Mouse (Mus musculus): ENCODE results near the gene Dctn2. TPM values are rescaled to one million over a fixed set of nuclear protein-coding genes. Genes with fewer than 3 reads are reported as not detected.

The Dctn2 gene
- polyA plus RNA-seq, 1 experiment, result 170 TPM

- Histone ChIP-seq H3K79me3 (ENCODE audit: low read depth) (no peaks in the 10 kb centered on the region), H3K79me2 (ENCODE audit: control insufficient read depth, insufficient read depth) (no peaks in the 10 kb centered on the region), H3K36me3 (ENCODE audit: control insufficient read depth, insufficient read depth) (no peaks in the 10 kb centered on the region), H3K27me3 (ENCODE audit: control insufficient read depth, insufficient read depth, insufficient read length) (peaks cover 55% of the 10 kb centered on the region), H3K4me3 (ENCODE audit: insufficient read depth, poor library complexity, severe bottlenecking) (no peak overlapping the region), H3ac (ENCODE audit: control insufficient read depth, insufficient read length, low read depth) (no peak overlapping the region)
- TF ChIP-seq MAX (IDR thresholded peaks at IDR 0.05), result no peak
- TF ChIP-seq MYOG (IDR thresholded peaks at IDR 0.05; ENCODE audit: control insufficient read depth, extremely low read depth, insufficient read length), result no peak
- no peak for TF ChIP-seq CTCF (IDR thresholded peaks at IDR 0.05; ENCODE audit: control insufficient read depth, insufficient read depth, insufficient read length)
These were observed 33.0 kb upstream of the Dctn2 start for GRCm38 (mm10) chr10:127233141-127233540.

- TF ChIP-seq MYOG (IDR thresholded peaks at IDR 0.05; ENCODE audit: control insufficient read depth, extremely low read depth, insufficient read length) (no peak), CTCF (IDR thresholded peaks at IDR 0.05; ENCODE audit: control insufficient read depth, insufficient read depth, insufficient read length) (no peak), USF1 (IDR thresholded peaks at IDR 0.05; ENCODE audit: low read depth) (no peak), FOSL1 (IDR thresholded peaks at IDR 0.05; ENCODE audit: insufficient read depth, low read length, poor library complexity, severe bottlenecking) (no peak), MYOD1 (IDR thresholded peaks at IDR 0.05; ENCODE audit: control insufficient read depth, insufficient read length, low read depth) (no peak), MAX (IDR thresholded peaks at IDR 0.05) (no peak), CEBPB (IDR thresholded peaks at IDR 0.05; ENCODE audit: low read depth) (no peak)
- H3K27me3 ChIP-seq (ENCODE audit: control insufficient read depth, insufficient read depth, insufficient read length), result peaks cover 69% of the 10 kb centered on the region
- no peaks in the 10 kb centered on the region for H3K79me2 ChIP-seq (ENCODE audit: control insufficient read depth, insufficient read depth)
- H3K79me3 ChIP-seq (ENCODE audit: low read depth), result no peaks in the 10 kb centered on the region
- H3K4me3 ChIP-seq (ENCODE audit: insufficient read depth, poor library complexity, severe bottlenecking), result no peak overlapping the region
- no peak overlapping the region for H3ac ChIP-seq (ENCODE audit: control insufficient read depth, insufficient read length, low read depth)
- no peaks in the 10 kb centered on the region for H3K36me3 ChIP-seq (ENCODE audit: control insufficient read depth, insufficient read depth)
These were observed 29.6 kb upstream of the Dctn2 start for GRCm38 (mm10) chr10:127236541-127236940.

GRCm38 (mm10) chr10:127238241-127238824 lies 27.8 kb upstream of the Dctn2 start:
- Histone ChIP-seq H3ac (ENCODE audit: control insufficient read depth, insufficient read length, low read depth) (no peak overlapping the region), H3K79me2 (ENCODE audit: control insufficient read depth, insufficient read depth) (no peaks in the 10 kb centered on the region), H3K27me3 (ENCODE audit: control insufficient read depth, insufficient read depth, insufficient read length) (peaks cover 82% of the 10 kb centered on the region)

GRCm38 (mm10) chr10:127250810-127251209 lies 15.4 kb upstream of the Dctn2 start:
- no peak overlapping the region for H3ac ChIP-seq (ENCODE audit: control insufficient read depth, insufficient read length, low read depth)
- peaks cover 35% of the 10 kb centered on the region for H3K27me3 ChIP-seq (ENCODE audit: control insufficient read depth, insufficient read depth, insufficient read length)
- no peaks in the 10 kb centered on the region for H3K36me3 ChIP-seq (ENCODE audit: control insufficient read depth, insufficient read depth)
- TF ChIP-seq MYOD1 (IDR thresholded peaks at IDR 0.05; ENCODE audit: control insufficient read depth, insufficient read length, low read depth) (no peak), USF1 (IDR thresholded peaks at IDR 0.05; ENCODE audit: low read depth) (no peak), FOSL1 (IDR thresholded peaks at IDR 0.05; ENCODE audit: insufficient read depth, low read length, poor library complexity, severe bottlenecking) (no peak), CEBPB (IDR thresholded peaks at IDR 0.05; ENCODE audit: low read depth) (no peak), MAX (IDR thresholded peaks at IDR 0.05) (no peak), MYOG (IDR thresholded peaks at IDR 0.05; ENCODE audit: control insufficient read depth, extremely low read depth, insufficient read length) (no peak), CTCF (IDR thresholded peaks at IDR 0.05; ENCODE audit: control insufficient read depth, insufficient read depth, insufficient read length) (no peak)
- H3K79me2 ChIP-seq (ENCODE audit: control insufficient read depth, insufficient read depth), result no peaks in the 10 kb centered on the region
- H3K79me3 ChIP-seq (ENCODE audit: low read depth), result no peaks in the 10 kb centered on the region
- H3K4me3 ChIP-seq (ENCODE audit: insufficient read depth, poor library complexity, severe bottlenecking), result no peak overlapping the region

More at GRCm38 (mm10) chr10:127238241-127238824, 27.8 kb upstream of the Dctn2 start:
- TF ChIP-seq CTCF (IDR thresholded peaks at IDR 0.05; ENCODE audit: control insufficient read depth, insufficient read depth, insufficient read length), result no peak
- TF ChIP-seq USF1 (IDR thresholded peaks at IDR 0.05; ENCODE audit: low read depth), result no peak
- TF ChIP-seq MAX (IDR thresholded peaks at IDR 0.05), result no peak
- H3K79me3 ChIP-seq (ENCODE audit: low read depth), result no peaks in the 10 kb centered on the region
- H3K36me3 ChIP-seq (ENCODE audit: control insufficient read depth, insufficient read depth), result no peaks in the 10 kb centered on the region
- no peak overlapping the region for H3K4me3 ChIP-seq (ENCODE audit: insufficient read depth, poor library complexity, severe bottlenecking)

- H3ac ChIP-seq (ENCODE audit: control insufficient read depth, insufficient read length, low read depth), result no peak overlapping the region
- no peaks in the 10 kb centered on the region for H3K79me3 ChIP-seq (ENCODE audit: low read depth)
- H3K4me3 ChIP-seq (ENCODE audit: insufficient read depth, poor library complexity, severe bottlenecking), result no peak overlapping the region
- TF ChIP-seq MYOD1 (IDR thresholded peaks at IDR 0.05; ENCODE audit: control insufficient read depth, insufficient read length, low read depth) (no peak), USF1 (IDR thresholded peaks at IDR 0.05; ENCODE audit: low read depth) (no peak), MAX (IDR thresholded peaks at IDR 0.05) (no peak), CTCF (IDR thresholded peaks at IDR 0.05; ENCODE audit: control insufficient read depth, insufficient read depth, insufficient read length) (no peak), FOSL1 (IDR thresholded peaks at IDR 0.05; ENCODE audit: insufficient read depth, low read length, poor library complexity, severe bottlenecking) (no peak), CEBPB (IDR thresholded peaks at IDR 0.05; ENCODE audit: low read depth) (no peak), MYOG (IDR thresholded peaks at IDR 0.05; ENCODE audit: control insufficient read depth, extremely low read depth, insufficient read length) (no peak)
- no peaks in the 10 kb centered on the region for H3K36me3 ChIP-seq (ENCODE audit: control insufficient read depth, insufficient read depth)
- H3K27me3 ChIP-seq (ENCODE audit: control insufficient read depth, insufficient read depth, insufficient read length), result peaks cover 8% of the 10 kb centered on the region
- H3K79me2 ChIP-seq (ENCODE audit: control insufficient read depth, insufficient read depth), result no peaks in the 10 kb centered on the region
These were observed 10.4 kb upstream of the Dctn2 start for GRCm38 (mm10) chr10:127255625-127256345.

GRCm38 (mm10) chr10:127257790-127258189 lies 8.4 kb upstream of the Dctn2 start:
- no peak overlapping the region for H3ac ChIP-seq (ENCODE audit: control insufficient read depth, insufficient read length, low read depth)
- H3K4me3 ChIP-seq (ENCODE audit: insufficient read depth, poor library complexity, severe bottlenecking), result no peak overlapping the region
- no peaks in the 10 kb centered on the region for H3K36me3 ChIP-seq (ENCODE audit: control insufficient read depth, insufficient read depth)
- TF ChIP-seq MYOD1 (IDR thresholded peaks at IDR 0.05; ENCODE audit: control insufficient read depth, insufficient read length, low read depth), result no peak
- TF ChIP-seq USF1 (IDR thresholded peaks at IDR 0.05; ENCODE audit: low read depth), result no peak
- no peak for TF ChIP-seq CEBPB (IDR thresholded peaks at IDR 0.05; ENCODE audit: low read depth)
- no peak for TF ChIP-seq MYOG (IDR thresholded peaks at IDR 0.05; ENCODE audit: control insufficient read depth, extremely low read depth, insufficient read length)
- no peak for TF ChIP-seq FOSL1 (IDR thresholded peaks at IDR 0.05; ENCODE audit: insufficient read depth, low read length, poor library complexity, severe bottlenecking)
- TF ChIP-seq CTCF (IDR thresholded peaks at IDR 0.05; ENCODE audit: control insufficient read depth, insufficient read depth, insufficient read length), result no peak
- TF ChIP-seq MAX (IDR thresholded peaks at IDR 0.05), result no peak
- no peaks in the 10 kb centered on the region for H3K79me3 ChIP-seq (ENCODE audit: low read depth)
- H3K27me3 ChIP-seq (ENCODE audit: control insufficient read depth, insufficient read depth, insufficient read length), result peaks cover 15% of the 10 kb centered on the region
- H3K79me2 ChIP-seq (ENCODE audit: control insufficient read depth, insufficient read depth), result no peaks in the 10 kb centered on the region
